Mouse (Mus musculus): ENCODE measurements around the gene Hyal2.

DNA sequence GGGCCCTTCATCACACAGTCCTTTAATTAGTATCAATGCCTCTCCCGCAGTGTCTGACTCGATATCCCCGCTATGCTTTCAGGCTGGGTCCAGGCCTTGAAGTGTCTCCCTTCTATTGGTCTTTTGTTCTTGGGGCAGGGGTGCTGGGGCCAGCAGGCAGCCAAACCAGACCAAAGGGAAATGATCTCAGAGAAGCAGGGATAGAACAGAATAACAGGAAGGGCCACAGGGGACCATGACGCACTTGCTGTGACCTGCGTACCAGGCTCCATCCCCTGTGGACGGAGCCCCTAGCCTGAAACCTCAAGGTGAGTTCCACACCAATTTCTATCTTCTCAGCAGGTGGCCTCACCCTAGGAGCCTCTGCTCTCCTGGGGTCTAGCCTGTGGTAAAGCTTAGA is 50.4 kb downstream of the Hyal2 start:
- TF ChIP-seq POLR2A (IDR thresholded peaks at IDR 0.05; ENCODE audit: insufficient read length, low read depth) (no peak), CEBPB (IDR thresholded peaks at IDR 0.05; ENCODE audit: insufficient read depth, poor library complexity, severe bottlenecking) (no peak)

Data from myocyte (in vitro differentiated cells).